Mouse (Mus musculus) hindbrain, embryonic 10.5 days (tissue): ENCODE measurements around the gene Gadd45g. TPM values are rescaled to one million over a fixed set of nuclear protein-coding genes. Genes with fewer than 3 reads are reported as not detected.

Source experiments
- DNase-seq: peaks from one replicate; pipeline ENCODE4 v3.0.0-alpha.2; 2017; ENCODE audit warnings: low spot score
- H3K27ac ChIP-seq: fragments of 300-500 bp; sonication (generic); 2 replicates; pipeline ENCODE4 v1.5.1; 2016; ENCODE audit warnings: mild to moderate bottlenecking, moderate library complexity
- H3K27me3 ChIP-seq: fragments of 300-500 bp; sonication (generic); 2 replicates; pipeline ENCODE4 v1.6.1; 2016; ENCODE audit warnings: mild to moderate bottlenecking; ENCODE audit not compliant: poor library complexity, insufficient read depth, severe bottlenecking
- H3K36me3 ChIP-seq: fragments of 300-500 bp; sonication (generic); 2 replicates; pipeline ENCODE4 v1.6.1; 2016; ENCODE audit warnings: mild to moderate bottlenecking, moderate library complexity
- H3K4me1 ChIP-seq: fragments of 300-500 bp; sonication (generic); replicated peaks from 2 replicates; pipeline ENCODE4 v1.6.1; 2016; ENCODE audit warnings: mild to moderate bottlenecking
- H3K4me3 ChIP-seq: fragments of 300-500 bp; sonication (generic); 2 replicates; pipeline ENCODE4 v1.5.1; 2016; ENCODE audit warnings: mild to moderate bottlenecking, moderate library complexity
- H3K9me3 ChIP-seq: fragments of 300-500 bp; sonication (generic); 2 replicates; pipeline ENCODE4 v1.6.1; 2016; ENCODE audit warnings: mild to moderate bottlenecking, moderate library complexity
- WGBS: fragments of 180-500 bp; shearing (Covaris S2); methylation state at CpG from one replicate; pipeline ENCODE4 v1.1.7; 2016; 5-methylcytosine and 5-hydroxymethylcytosine counted together
- polyA plus RNA-seq: library from polyadenylated mRNA; unstranded; fragments of >200 nt; fragmentation: Nextera tagmentation; extraction: Ambion mirVana; gene quantifications from 2 replicates; pipeline ENCODE4 v1.2.1, GENCODE M21; 2016

The Gadd45g gene
- 184 and 214 TPM in 2 replicates for polyA plus RNA-seq

DNA sequence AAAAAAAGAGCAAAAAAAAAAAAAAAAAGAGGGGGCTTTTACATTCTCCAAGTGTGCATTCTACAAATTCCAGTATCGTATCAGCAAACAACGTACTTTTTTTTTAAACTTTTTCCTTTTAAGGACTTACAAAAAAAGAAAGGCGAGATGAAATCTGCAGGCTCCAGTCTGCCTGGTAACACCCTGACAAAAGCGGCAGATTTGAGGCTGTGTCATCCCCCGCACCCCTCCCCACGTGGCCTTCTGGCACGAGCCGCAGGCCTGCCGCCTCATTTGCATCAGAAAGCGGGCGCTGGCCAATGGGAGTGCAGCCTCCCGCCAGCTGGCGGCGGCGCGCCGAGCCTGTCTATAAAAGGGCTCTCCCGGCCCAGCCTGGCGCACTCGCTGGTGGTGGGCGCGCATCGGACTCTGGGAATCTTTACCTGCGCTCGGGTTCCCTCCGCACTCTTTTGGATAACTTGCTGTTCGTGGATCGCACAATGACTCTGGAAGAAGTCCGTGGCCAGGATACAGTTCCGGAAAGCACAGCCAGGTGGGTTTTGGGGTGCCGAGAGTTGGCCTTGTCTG is at the start of gene Gadd45g:
Gene Gadd45g, plus strand, starts transcription at position 378 of the 567 bp plus-strand sequence.
- under 1% methylated on average over 31 of the region's 31 CpGs for whole genome bisulfite sequencing
- peaks cover 94% of the 10 kb centered on the region for H3K4me1 ChIP-seq
- peaks cover 4% of the 10 kb centered on the region for H3K36me3 ChIP-seq
- H3K27ac ChIP-seq: peak within 1 kb of the TSS; percentile 94
- peak within 1 kb of the TSS; percentile 74 for H3K4me3 ChIP-seq
- H3K27me3 ChIP-seq: peaks cover 67% of the 10 kb centered on the region
- peak; percentile 97 for DNase-seq
- no peaks in the 10 kb centered on the region for H3K9me3 ChIP-seq

DNA sequence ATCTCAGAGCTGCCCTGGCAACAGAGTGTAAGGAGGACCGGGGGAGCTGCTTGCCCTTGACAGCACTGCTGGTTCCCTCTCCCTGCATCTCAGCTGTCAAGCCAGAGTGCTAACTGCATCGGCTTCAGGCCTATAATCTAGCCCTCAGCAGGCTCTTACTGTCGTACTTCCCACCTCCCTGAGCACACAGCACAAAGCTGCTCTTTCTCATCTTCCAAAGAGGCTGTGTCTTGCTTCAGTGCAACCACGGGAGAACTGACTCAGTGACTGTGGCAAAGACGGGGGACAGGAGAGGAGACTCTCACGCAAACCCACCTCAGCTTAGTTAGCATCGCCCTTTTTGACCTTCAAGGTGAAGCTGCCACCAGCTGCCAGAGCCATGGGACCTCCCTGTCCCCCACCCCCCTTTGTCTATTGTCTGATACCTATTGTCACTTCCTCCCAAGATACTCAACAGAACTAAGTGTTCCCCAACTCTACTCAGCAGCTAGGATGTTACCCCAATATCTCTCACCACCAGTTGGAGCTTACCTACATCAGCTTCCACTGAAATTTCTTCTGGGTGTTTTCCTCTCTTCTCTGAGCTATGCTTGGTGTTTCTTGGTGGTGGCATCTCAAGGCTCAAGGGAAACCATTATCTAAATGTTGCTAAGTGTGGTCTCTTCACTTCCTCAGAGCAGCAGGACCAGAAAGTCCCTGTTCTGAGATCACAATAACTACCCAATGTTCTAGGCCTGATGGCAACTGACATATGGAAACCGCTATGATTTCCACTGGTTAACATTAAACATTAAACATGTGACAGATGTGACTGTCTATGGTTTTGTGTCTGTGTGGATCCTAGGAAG is 48.4 kb upstream of the Gadd45g start:
- DNase-seq: no peak
- Histone ChIP-seq H3K27me3 (peaks cover 15% of the 10 kb centered on the region), H3K4me3 (no peak overlapping the region), H3K9me3 (no peaks in the 10 kb centered on the region), H3K27ac (no peak overlapping the region), H3K36me3 (no peaks in the 10 kb centered on the region), H3K4me1 (peaks cover 13% of the 10 kb centered on the region)
- 70% methylated on average over 8 of the region's 8 CpGs for WGBS

DNA sequence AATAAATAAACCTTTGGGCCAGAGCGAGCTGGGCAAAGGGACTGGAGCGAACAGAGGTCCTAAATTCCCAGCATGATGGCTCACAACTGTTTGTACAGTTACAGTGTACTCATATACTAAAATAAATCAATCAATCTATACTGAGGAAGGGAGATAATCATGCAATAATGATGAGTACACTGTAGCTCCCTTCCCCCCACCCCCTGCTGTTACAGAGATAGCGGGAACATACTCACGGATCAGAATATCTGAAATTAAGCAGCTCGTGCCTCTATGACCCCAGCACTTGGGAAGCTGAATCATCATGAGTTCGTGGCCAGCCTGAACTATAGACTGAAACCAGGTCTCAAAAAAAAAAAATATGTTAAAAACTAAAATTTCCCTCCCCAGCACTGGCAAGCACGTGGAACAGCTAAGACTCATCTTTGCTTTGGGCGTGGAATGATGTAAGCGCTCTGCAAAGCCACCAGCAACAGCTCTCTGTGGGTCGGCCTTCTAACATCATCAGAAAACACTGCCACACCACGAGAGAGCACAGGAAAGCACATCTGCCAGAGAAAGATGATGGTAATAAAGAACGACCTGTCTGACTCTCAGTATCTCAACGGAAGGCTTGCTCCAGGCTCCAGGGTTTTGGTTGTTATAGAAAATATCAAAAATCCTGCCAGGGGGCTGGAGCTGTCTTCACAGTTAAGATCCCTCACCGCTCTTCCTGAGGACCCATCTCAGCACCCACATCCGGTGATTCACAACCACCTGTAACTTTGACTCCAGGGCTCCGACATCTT is 46.5 kb upstream of the Gadd45g start:
- Histone ChIP-seq H3K9me3 (no peaks in the 10 kb centered on the region), H3K4me1 (peaks cover 7% of the 10 kb centered on the region), H3K4me3 (no peak overlapping the region), H3K36me3 (no peaks in the 10 kb centered on the region), H3K27ac (no peak overlapping the region), H3K27me3 (peaks cover 3% of the 10 kb centered on the region; the same call in 1 of the 2 replicates)
- WGBS: 89% methylated on average over 16 of the region's 16 CpGs
- no peak for DNase-seq

DNA sequence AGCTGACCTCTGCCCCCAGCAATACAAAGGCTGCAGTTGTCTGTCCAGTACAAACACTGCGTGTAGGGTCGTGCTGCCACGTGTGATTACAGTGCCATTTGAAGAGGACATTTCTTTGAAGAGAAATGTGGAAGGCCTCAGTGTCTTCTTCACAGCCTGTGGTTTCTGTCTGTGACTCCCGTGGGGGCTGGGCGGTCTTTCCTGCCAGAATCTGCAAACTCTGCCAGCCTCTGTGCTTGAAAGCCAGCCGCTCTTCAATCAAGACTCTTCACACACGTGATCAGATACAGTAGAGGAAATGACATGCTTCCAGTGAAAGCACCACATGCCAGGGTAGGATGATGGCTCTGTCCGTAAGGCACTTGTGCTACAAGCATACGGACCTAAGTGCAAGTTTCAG is 45.6 kb upstream of the Gadd45g start:
- no peak for DNase-seq
- no peaks in the 10 kb centered on the region for H3K27me3 ChIP-seq
- H3K4me3 ChIP-seq: no peak overlapping the region
- H3K27ac ChIP-seq: no peak overlapping the region
- 62% methylated on average over 9 of the region's 9 CpGs for WGBS
- H3K36me3 ChIP-seq: no peaks in the 10 kb centered on the region
- no peaks in the 10 kb centered on the region for H3K9me3 ChIP-seq
- peaks cover 7% of the 10 kb centered on the region for H3K4me1 ChIP-seq

DNA sequence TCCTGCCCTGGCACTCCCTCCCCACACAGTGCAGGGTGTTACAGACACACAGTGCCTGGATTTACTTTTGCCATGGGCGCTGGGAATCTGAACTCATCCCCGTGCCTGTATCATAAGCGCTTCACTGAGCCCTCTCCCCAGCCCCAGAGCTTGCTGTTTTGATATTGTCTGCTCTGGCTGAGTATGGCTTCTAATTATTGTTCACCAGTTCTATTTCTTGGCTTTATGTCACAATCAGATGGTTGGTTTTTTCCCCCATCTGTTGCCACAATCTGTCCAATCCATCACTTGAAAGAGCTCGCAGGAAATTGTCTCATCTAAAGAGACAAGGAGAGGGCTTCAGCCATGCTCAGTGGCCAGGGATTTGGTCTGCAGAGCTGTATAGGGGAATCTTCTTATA is 40.8 kb upstream of the Gadd45g start:
- H3K27me3 ChIP-seq: 0 out of 2 replicates have a peak, but pooled peaks cover 3% of the 10 kb centered on the region
- no peaks in the 10 kb centered on the region for H3K36me3 ChIP-seq
- no peak overlapping the region for H3K27ac ChIP-seq
- 84% methylated on average over 4 of the region's 4 CpGs for WGBS
- peaks cover 15% of the 10 kb centered on the region for H3K4me1 ChIP-seq
- no peak for DNase-seq
- H3K9me3 ChIP-seq: no peaks in the 10 kb centered on the region
- H3K4me3 ChIP-seq: no peak overlapping the region

DNA sequence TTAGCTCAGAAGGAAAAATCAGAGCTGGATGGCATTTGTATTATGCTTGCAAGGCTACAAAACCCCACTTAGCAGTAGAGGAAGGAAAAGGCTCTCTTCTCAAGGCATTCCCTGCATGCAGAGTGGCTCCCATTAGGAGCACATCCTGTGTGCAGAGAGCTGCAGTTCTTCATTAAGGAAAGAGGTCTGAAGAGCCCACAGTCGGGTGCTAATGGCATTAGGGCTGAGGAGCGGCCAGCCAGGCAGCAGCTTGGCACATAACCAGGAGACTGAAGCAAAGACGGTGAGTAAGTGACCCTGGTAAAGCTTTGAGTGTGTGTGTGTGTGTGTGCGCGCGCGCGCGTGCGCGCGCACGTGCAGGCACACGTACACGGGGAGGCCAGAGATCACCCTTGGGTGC is 40.3 kb upstream of the Gadd45g start:
- peaks cover 10% of the 10 kb centered on the region; the same call in 1 of the 2 replicates for H3K4me1 ChIP-seq
- 88% methylated on average over 15 of the region's 15 CpGs for WGBS
- no peaks in the 10 kb centered on the region for H3K36me3 ChIP-seq
- no peaks in the 10 kb centered on the region for H3K9me3 ChIP-seq
- 0 out of 2 replicates have a peak, but pooled peaks cover 3% of the 10 kb centered on the region for H3K27me3 ChIP-seq
- no peak overlapping the region for H3K27ac ChIP-seq
- no peak for DNase-seq
- no peak overlapping the region for H3K4me3 ChIP-seq

DNA sequence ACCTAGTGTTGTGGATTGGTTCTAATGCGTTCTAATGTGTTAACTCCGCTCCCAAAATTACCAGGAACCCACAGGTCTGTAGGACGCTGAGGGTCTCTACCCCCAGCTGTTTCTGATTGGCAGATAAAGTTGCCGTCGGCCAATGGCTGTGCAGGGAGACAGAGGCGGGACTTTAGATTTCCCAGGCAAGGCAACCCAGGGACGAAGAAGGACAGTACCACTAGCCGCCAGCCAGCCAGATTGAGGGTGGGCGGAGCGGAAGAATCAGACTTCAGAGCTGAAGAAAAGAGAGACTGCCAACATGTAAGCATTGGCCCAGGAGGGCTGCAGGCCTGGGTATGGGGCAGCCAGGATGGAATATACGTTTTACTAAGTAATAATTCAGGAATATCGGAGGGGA is 38.3 kb upstream of the Gadd45g start:
- WGBS: 23% methylated on average over 12 of the region's 12 CpGs
- Histone ChIP-seq H3K27ac (no peak overlapping the region), H3K27me3 (0 out of 2 replicates have a peak, but pooled peaks cover 3% of the 10 kb centered on the region), H3K4me1 (peaks cover 19% of the 10 kb centered on the region), H3K4me3 (no peak overlapping the region), H3K36me3 (no peaks in the 10 kb centered on the region), H3K9me3 (no peaks in the 10 kb centered on the region)
- DNase-seq: peak; percentile 51

DNA sequence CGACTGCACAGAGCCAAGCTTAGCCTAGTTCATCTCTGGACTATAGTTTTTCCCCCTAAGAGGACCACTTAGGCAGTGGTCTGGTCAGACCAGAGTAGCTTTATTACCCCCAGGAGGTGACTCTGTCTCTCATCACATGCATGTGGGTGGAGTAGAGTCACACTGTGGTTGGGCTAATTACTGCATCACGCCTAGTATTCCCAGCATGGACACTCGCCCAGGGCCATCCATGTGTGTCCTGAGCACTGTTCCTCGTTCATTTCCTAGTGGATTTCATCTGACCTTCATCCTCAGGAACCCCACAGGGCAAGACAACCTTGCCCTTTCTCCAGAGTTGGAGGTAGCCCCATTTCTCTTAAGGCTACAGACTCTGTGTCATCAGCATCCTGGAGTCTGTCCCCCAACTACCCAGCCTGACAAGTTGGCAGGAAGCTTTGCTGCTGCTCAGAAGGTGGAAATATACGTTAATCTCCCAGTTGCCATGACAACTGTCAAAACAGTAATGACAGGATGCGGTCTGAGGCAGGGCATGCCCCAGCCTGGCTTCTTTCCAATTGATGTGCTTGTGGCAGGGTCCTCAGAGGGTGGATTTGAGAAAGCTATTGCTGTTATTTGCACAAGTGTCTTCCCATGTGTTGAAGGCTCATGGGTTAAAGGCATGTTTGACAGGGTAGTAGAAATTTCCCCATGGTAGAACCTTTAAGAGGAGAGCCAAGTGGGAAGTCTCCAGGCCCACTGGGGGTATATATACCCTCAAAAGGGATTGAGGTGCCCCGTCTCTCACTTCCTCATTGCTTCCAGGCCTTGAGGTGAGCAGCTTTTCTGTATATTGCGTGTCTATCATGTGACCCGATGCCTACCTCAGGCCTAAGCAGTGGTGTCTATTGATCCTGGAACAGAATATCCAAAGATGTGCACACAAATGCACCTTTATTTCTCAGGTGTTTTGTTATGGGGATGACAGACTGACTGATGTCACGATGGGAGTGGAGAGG is 32.6 kb upstream of the Gadd45g start:
- 71% methylated on average over 10 of the region's 10 CpGs for WGBS
- Histone ChIP-seq H3K9me3 (no peaks in the 10 kb centered on the region), H3K4me1 (peaks cover 22% of the 10 kb centered on the region), H3K36me3 (no peaks in the 10 kb centered on the region), H3K4me3 (no peak overlapping the region), H3K27me3 (0 out of 2 replicates have a peak, but pooled peaks cover 3% of the 10 kb centered on the region), H3K27ac (no peak overlapping the region)
- no peak for DNase-seq

DNA sequence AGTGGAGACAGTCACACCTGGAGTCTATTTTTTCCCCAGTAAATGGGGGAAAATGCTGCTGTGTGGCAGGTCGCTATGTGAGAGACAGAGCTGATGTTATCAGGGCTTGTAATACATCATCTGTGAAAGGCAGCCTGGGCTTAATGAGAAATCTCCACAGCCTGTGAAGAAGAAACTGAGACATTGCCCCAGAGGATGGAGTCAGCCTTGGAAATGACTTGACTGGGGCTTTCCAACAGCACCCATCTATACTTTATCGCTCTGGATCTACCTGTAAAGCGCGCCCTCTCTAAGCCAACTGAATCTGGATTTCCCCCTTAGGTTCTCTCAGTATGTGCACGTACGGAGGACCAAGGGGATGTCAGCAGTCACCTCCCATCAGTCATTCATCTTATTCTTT is 31.8 kb upstream of the Gadd45g start:
- DNase-seq: no peak
- no peak overlapping the region for H3K27ac ChIP-seq
- peaks cover 22% of the 10 kb centered on the region for H3K4me1 ChIP-seq
- 0 out of 2 replicates have a peak, but pooled peaks cover 3% of the 10 kb centered on the region for H3K27me3 ChIP-seq
- no peaks in the 10 kb centered on the region for H3K9me3 ChIP-seq
- no peak overlapping the region for H3K4me3 ChIP-seq
- WGBS: 89% methylated on average over 6 of the region's 6 CpGs
- no peaks in the 10 kb centered on the region for H3K36me3 ChIP-seq

DNA sequence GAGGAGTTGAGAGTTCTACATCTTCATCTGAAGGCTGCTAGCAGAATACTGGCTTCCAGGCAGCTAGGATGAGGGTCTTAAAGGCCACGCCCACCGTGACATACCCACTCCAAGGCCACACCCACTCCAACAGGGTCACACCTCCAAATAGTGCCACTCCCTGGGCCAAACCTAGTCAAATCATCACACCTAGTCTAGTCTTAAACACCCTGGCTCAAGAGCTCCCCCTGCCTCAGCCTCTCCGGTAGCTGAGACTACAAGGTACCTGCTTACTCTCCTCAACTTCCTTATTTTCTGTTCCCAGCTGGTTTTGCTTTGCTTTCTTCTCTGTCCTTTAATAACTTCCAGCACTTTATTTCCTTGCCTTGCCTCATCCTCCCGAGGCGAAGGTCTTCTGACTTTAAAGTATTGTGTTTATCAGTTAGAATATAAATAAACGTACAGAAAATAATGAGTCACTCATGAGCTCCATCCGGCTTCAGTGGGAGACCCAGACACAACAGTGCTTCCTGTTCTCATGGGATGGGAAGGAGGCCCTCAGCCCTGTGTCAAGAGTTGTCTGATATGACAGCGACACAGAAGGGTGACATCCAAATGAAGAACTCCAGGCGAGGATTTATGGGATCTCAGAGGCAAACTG is 30.5 kb upstream of the Gadd45g start:
- Histone ChIP-seq H3K4me3 (no peak overlapping the region), H3K9me3 (0 out of 2 replicates have a peak, but pooled peaks cover 6% of the 10 kb centered on the region), H3K27me3 (no peaks in the 10 kb centered on the region), H3K27ac (no peak overlapping the region), H3K36me3 (no peaks in the 10 kb centered on the region), H3K4me1 (peaks cover 22% of the 10 kb centered on the region)
- WGBS: 79% methylated on average over 9 of the region's 9 CpGs
- DNase-seq: no peak

DNA sequence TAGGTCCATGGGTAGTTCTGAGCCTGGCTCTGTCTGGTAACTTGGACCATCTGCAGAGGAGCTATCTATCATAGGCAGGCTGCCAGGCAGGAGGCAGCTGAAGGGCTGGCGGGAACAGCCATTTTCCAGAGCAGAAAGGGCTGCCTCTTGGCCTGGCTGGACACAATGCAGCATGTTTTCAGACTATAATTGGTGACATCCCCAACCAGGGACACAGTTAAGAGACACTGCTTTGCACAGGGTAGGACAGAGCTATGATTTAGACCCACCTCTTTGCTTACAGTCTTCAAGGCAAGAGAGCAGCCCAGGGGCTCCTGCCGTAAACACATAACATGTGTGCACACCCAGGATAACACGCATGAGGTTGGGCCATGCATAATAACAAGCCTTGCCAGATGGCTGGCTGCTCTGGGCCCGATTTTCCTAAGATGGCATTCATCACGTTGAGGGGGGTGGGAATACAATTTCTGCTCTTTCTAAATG is 29.9 kb upstream of the Gadd45g start:
- WGBS: 79% methylated on average over 5 of the region's 5 CpGs
- H3K27ac ChIP-seq: peak overlapping the region; percentile 67
- 0 out of 2 replicates have a peak, but pooled peaks cover 7% of the 10 kb centered on the region for H3K9me3 ChIP-seq

More for the DNA sequence above, 29.9 kb upstream of the Gadd45g start:
- no peak for DNase-seq
- H3K27me3 ChIP-seq: no peaks in the 10 kb centered on the region
- H3K4me3 ChIP-seq: no peak overlapping the region
- H3K4me1 ChIP-seq: peaks cover 22% of the 10 kb centered on the region
- H3K36me3 ChIP-seq: no peaks in the 10 kb centered on the region
